Mouse (Mus musculus): Measurements from ENCODE around the gene Rwdd2b.

DNA sequence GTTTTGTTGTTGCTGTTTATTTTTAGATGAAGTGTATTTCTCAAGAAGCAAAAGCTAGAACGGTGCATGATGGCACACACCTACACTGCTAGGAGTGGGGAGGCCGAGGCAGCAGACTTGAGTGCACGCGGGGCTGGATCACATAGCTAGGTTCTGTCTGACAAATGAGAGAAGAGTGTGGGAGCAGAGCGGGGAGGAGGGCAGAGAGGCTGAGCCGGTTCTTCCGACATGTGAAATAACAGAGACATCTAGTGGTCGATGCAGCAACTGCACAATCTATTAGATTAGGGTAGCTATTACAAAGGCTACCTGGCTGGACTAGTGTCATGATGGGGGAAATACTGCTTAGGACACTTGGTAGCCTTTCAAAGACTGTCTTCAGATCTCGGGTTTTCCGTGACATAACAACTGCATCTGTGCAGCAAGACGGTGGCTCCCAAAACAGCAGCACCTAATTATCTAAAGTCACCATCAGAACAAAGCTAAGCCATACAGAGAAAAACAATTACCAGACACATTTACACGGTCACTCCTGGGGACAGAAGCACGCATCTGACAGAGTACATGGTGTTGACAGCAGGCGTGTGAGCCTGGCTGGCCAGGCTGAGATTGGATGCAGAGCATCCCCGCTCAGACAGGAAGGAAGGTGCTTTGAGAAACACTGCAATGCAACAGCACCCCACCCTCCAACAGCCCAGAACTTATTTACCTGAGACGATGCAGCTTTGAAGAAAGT is 46.4 kb downstream of the Rwdd2b start:
- no peak for TF ChIP-seq FLI1 (IDR thresholded peaks at IDR 0.05; ENCODE audit: low read length)
- TF ChIP-seq GATA1 (IDR thresholded peaks at IDR 0.05; ENCODE audit: borderline replicate concordance, low read length), result no peak
